Mouse (Mus musculus): ENCODE measurements around the gene Ttc39a.
A peak's percentile ranks its signal among the peaks of the same experiment; 100 is the strongest.

Ttc39a gene

GRCm38 (mm10) chr4:109456821-109457220, 50.4 kb downstream of the Ttc39a start:
- DNase-seq (ENCODE audit: inconsistent ontology term) = no peak

GRCm38 (mm10) chr4:109460421-109461179, 54.2 kb downstream of the Ttc39a start:
- DNase-seq (ENCODE audit: inconsistent ontology term) = peak; percentile 71

- no peak for DNase-seq (ENCODE audit: inconsistent ontology term)
These were observed 57.5 kb downstream of the Ttc39a start for GRCm38 (mm10) chr4:109463892-109464291.

- DNase-seq (ENCODE audit: inconsistent ontology term) = no peak
These were observed 61.3 kb downstream of the Ttc39a start for GRCm38 (mm10) chr4:109467687-109468086.

- no peak for DNase-seq (ENCODE audit: inconsistent ontology term)
These were observed 65.2 kb downstream of the Ttc39a start for GRCm38 (mm10) chr4:109471606-109472005.

- DNase-seq (ENCODE audit: inconsistent ontology term) = no peak
These were observed 66.1 kb downstream of the Ttc39a start for GRCm38 (mm10) chr4:109472566-109472965.

- no peak for DNase-seq (ENCODE audit: inconsistent ontology term)
These were observed 68.7 kb downstream of the Ttc39a start for GRCm38 (mm10) chr4:109475078-109475477.

GRCm38 (mm10) chr4:109475577-109476553, 69.4 kb downstream of the Ttc39a start:
- peak; percentile 56 for DNase-seq (ENCODE audit: inconsistent ontology term)

GRCm38 (mm10) chr4:109476554-109477014, 70.2 kb downstream of the Ttc39a start:
- DNase-seq (ENCODE audit: inconsistent ontology term) = peak; percentile 95

- no peak for DNase-seq (ENCODE audit: inconsistent ontology term)
These were observed 71.0 kb downstream of the Ttc39a start for GRCm38 (mm10) chr4:109477454-109477853.

- no peak for DNase-seq (ENCODE audit: inconsistent ontology term)
These were observed 75.0 kb downstream of the Ttc39a start for GRCm38 (mm10) chr4:109481424-109481823.

GRCm38 (mm10) chr4:109482701-109483100, 76.3 kb downstream of the Ttc39a start:
- no peak for DNase-seq (ENCODE audit: inconsistent ontology term)

GRCm38 (mm10) chr4:109484621-109485020, 78.2 kb downstream of the Ttc39a start, which contains the start of gene Rnf11:
TSS of gene Rnf11 (minus strand) at chr4:109484728.
- no peak for DNase-seq (ENCODE audit: inconsistent ontology term)

GRCm38 (mm10) chr4:109488812-109489211, 82.4 kb downstream of the Ttc39a start:
- no peak for DNase-seq (ENCODE audit: inconsistent ontology term)

- DNase-seq (ENCODE audit: inconsistent ontology term) = no peak
These were observed 87.2 kb downstream of the Ttc39a start for GRCm38 (mm10) chr4:109493581-109493980.

Data from Muller cell, postnatal 12 days (primary cell).